Mouse (Mus musculus) spleen, postnatal 10 days (tissue): Measurements from ENCODE around the gene Olfr221.

Source experiments
- DNase-seq, 2 experiments: peaks; one replicate each; pipeline ENCODE4 v3.0.0; 2021 to 2022; ENCODE audit warnings: low spot score in 2 of 2

The Olfr221 gene

GRCm38 (mm10) chr14:52003981-52004495, 38.2 kb downstream of the Olfr221 start:
- DNase-seq: no peak

GRCm38 (mm10) chr14:51997483-51997882, 44.8 kb downstream of the Olfr221 start:
- no peak for DNase-seq

- peak in 1 of 2 experiments; percentile 6 for DNase-seq
Measured at GRCm38 (mm10) chr14:51996866-51997265, 45.4 kb downstream of the Olfr221 start.

DNA sequence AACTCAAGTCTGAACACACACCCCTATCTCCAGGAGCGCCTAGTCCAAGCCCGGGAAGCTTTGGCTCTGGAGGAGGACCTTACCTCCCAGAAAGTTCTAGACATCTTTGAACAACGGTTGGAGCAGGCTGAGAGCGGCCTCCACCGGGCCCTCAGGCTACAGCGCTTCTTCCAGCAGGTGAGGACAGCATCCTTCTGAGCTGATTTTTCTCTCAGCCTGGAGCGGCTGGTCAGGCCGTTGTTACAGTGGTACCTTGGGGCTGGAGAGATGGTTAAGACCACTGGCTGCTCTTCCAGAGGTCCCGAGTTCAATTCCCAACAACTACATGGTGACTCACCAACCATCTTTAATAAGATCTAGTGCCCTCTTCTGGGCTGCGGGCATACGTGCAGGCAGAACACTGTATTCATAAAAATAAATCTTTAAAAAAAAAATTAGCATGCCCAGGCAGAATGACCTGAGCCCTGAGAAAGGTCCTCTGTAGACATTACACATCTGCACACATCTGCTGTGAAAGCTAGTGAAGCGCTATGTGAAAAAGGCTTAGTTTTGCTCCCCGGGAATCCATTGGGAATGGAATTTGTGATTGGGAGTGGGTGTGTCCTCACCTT, 45.9 kb downstream of the Olfr221 start:
- peak in 1 of 2 experiments; percentile 4 for DNase-seq

DNA sequence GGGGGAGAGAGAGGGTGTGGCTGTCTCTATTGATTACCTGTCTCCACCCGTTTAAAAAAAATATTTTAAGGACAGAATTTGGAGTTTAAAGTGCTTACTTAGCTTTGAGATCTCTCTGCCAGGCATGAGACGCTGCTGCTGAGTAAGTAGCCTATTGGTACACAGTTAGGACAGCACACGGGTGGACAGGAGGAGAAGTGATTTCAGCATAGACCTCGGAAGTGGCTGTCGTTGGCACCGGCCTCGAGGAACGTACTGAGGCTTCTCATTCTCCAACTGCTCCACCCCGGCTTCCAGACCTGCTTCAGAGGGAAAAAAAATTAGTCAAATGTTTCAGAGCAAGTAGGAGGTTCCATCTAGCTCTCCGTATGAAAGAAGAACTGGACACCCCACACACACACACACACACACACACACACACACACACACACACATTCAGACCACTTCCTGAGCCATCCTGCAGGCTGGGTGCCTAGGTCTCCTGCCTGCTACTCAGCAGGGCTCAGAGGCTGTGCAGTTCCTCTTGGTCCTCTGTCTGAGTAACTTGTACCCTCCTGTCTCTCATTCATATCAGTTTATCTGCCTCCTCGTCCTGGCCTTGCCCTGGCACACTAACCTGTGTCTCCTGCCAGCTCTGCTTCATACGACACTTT, 46.9 kb downstream of the Olfr221 start:
- no peak for DNase-seq

- no peak for DNase-seq
Measured at GRCm38 (mm10) chr14:51994453-51994852, 47.8 kb downstream of the Olfr221 start.

- no peak for DNase-seq
Measured at GRCm38 (mm10) chr14:51989461-51989970, 52.7 kb downstream of the Olfr221 start.

DNA sequence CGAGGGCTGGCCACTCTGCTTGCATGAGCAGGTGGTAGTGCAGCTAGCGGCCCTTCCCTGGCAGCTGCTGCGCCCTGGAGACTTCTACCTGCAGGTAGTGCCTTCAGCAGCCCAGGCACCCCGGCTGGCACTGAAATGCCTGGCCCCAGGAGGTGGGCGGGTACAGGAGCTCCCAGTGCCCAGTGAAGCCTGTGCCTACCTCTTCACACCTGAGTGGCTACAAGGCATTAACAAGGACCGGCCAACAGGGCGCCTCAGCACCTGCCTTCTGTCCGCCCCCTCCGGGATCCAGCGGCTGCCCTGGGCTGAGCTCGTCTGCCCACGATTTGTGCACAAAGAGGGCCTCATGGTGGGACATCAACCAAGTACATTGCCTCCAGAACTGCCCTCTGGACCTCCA, 53.5 kb downstream of the Olfr221 start:
- DNase-seq: no peak

DNA sequence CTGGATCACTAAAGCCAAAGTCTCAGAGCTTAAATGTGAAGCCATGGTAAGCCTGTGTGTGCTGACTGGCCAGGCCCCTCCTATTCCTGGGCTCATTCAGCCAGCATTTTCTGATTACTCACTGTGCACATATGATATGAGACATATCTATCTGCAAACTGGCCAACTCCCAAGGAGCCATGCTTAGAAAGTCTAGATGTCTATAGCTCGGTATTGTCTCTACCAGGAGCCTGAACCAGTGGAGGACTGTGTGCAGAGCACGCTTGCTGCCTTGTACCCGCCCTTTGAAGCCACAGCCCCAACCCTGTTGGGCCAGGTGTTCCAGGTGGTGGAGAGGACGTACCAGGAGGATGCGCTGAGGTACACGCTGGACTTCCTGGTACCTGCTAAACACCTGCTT, 55.1 kb downstream of the Olfr221 start:
- no peak for DNase-seq

DNA sequence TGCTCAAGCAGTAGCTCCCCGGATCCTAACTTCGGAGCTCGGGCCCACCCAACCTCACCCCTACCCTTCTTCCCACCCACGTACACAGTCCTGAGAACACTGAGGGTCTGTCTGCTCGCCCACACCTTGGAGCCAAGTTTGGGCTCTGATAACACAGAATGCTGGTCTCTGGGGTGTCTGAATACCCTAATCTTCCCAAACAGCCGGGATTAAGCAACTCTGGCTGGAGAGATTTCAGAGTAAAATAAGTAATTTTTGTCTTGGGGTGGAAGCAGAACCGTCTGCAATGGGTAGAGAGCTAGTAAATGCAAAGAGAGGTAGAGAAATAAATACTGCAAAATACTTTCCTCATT, 56.1 kb downstream of the Olfr221 start:
- peak in 1 of 2 experiments; percentile 48 for DNase-seq

DNA sequence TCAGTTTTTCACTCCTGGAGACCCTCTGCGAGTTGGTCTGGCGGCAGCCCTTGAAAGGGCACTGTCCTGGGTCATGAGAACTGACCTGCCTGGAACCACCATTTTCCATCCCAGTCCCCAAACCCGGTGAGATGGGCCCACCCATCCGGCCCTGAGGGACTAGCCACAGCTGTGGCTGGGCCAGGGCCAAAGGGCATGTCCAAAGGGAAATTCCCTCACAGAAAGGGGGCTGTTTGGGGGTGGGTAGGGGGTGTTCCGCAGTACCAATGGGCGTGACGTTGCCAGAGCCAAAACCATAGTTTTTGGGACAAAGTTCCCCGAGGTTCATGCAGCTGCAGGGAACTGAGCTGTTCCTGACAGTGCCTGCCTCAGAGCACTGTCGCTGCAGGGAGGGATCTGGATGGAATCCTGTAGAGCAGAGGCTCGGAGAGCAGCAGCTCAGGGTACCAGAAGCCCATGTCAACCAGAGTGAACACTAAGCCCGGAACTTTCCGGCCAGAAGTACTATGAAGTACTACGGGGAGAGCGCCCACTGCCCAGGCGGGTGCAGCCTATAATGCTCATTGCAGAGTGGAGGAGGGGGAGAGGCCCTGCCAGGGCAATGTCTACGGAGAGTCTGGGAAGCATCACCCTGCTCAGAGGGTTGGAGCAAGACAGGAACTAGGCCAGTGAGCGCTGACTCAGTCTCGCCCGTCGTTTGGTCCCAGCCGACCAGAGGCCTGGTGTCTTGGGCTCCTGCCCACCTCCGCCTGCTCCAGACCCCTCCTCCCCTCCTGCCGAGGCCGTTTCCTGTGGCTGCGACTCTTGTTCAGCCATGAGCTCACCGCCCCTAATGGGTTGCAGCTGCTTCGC, 56.7 kb downstream of the Olfr221 start:
- DNase-seq: peak; percentile 54 to 60

DNA sequence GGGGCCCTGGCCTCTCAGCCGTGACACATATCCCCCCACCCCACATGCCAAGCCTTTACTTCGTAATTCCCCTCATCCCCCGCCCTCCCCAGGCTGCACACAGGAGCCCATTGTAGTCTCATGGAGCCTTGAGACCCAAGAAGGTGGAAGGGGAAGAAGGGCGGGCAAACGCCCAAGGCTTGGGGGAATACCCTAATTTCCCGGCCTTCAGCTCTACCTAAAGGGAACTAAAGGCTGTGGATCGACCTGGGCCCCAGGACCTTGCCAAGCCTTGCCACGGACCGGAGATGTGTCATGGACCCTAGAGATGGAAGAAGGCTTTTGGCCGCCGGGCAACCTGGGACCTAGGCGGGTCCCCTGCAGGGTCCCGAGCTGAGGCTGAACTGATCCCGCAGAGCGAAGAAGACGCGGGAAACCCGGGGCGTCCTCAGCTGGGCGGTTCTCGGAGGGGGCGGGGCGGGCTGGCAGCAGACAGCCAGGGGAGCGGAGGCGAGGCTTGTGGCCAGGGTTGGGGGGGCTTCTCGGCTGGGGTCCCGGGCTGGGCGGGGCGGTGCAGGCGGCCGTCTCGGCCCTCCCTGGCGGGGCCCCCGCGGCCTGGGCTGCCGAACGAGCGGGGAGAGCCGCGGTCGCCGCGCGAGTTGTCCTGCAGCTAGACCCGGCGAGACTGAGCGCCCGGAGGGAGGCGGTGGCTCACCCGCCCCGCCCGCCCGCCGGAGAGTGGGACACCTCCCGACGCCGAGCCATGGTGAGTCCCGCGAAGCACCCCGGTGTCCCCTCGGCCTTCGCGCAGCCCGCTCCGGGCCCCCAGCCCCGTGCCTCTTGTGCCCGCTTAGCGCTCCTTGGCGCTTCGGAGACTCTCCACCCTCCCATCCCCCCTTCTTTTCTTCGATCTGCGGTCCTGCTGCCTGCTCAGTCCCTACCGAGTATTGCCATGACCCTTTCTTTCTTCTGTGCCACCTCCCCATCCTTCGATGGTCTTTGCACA, 57.7 kb downstream of the Olfr221 start, which contains the start of gene Arhgef40:
Arhgef40 (plus strand) TSS at position 473 of the 985 bp plus-strand sequence.
- peak; percentile 80 to 85 for DNase-seq
